Mouse (Mus musculus): ENCODE data around the gene Uap1l1. TPM values are rescaled to one million over a fixed set of nuclear protein-coding genes. Genes with fewer than 3 reads are reported as not detected.

Uap1l1 gene
- polyA plus RNA-seq, 1 experiment from 2014 or later, result 17.8 TPM

DNA sequence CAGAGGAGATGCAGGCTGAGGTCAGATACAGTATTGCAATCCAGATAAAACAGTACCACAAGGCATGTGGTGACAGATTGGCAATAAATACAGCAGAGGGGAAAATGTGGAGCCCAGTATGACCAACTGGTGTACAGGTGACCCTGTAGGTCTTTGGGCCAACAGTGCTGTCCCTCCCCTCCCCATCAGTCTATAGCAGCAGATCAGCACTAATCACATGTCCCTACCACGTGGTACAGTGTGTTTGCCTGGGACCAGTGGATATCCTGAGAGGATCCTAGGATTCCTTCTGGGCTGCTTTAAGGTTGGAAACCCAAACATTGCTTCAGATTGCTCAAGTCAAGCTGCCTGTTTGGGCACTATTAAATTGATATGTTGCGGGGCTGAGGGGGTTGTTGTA lies 31.9 kb downstream of the Uap1l1 start:
- 76% methylated on average over 2 of the region's 2 CpGs for WGBS
- Histone ChIP-seq H3K4me2 (peak overlapping the region; percentile 97), H3K27me3 (replicated peaks; ENCODE audit: control insufficient read depth, insufficient read depth, low read length) (no peaks in the 10 kb centered on the region), H3K9ac (ENCODE audit: low read depth, low read length) (peak overlapping the region; percentile 91), H3K4me1 (replicated peaks; ENCODE audit: control insufficient read depth, insufficient read depth, low read length) (peaks cover 13% of the 10 kb centered on the region), H3K36me3 (ENCODE audit: control insufficient read depth, insufficient read depth, low read length) (peaks cover 26% of the 10 kb centered on the region), H3K27ac (ENCODE audit: low read depth, low read length) (no peak overlapping the region), H3K9me3 (ENCODE audit: control insufficient read depth, low read length) (no peaks in the 10 kb centered on the region), H3K4me3 (ENCODE audit: low read depth, low read length) (peak overlapping the region; percentile 88)
- ATAC-seq (replicated peaks; ENCODE audit: low FRiP score), result no peak
- no peak for DNase-seq (ENCODE audit: low spot score)

DNA sequence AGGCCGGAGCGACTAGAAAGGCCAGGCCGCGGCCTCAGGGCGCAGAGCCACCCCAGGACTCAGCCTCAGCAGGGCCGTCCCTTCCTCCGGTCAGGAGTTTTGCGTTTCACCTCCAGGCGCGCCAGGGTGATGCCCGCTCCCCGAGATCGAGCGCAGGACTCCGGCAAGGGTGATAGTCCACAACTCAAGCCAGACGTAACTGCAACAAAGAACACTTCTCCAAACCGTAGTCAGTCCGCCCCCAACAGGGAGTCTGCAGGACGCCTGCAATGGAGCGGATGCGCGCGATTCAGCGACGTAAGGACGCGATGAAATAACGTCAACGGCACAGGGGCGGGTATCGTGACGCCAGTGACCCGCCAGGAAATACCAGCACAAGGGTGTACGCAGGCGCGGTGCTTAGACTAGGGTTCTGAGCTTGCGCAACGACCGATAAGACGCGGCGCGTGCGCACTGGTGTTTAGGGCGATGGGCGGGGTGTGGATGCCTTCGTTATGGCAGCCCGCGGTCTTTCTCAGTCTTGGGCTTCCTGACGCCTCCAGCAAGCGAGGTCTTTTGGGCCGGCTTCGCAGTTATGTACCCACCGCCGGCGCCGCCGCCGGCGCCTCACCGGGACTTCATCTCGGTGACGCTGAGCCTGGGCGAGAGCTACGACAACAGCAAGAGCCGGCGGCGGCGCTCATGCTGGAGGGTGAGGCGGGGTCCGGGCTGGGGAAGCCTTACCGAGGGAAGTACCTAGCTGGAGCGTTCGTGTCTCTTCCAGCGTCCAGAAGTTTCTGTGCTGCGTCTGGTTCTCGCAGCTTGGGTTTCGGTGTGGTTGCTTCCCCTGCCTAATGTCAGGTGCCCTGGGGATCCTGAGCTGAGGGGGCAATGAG lies 33.0 kb downstream of the Uap1l1 start, which contains the start of gene Man1b1:
TSS of gene Man1b1 (plus strand) at position 53 of the 875 bp plus-strand sequence.
- WGBS, result under 1% methylated on average over 78 of the region's 78 CpGs
- Histone ChIP-seq H3K9me3 (ENCODE audit: control insufficient read depth, low read length) (no peaks in the 10 kb centered on the region), H3K4me2 (peak within 1 kb of the TSS; percentile 97), H3K9ac (ENCODE audit: low read depth, low read length) (peak within 1 kb of the TSS; percentile 91), H3K36me3 (ENCODE audit: control insufficient read depth, insufficient read depth, low read length) (peaks cover 21% of the 10 kb centered on the region), H3K27me3 (replicated peaks; ENCODE audit: control insufficient read depth, insufficient read depth, low read length) (no peaks in the 10 kb centered on the region), H3K4me1 (replicated peaks; ENCODE audit: control insufficient read depth, insufficient read depth, low read length) (peaks cover 13% of the 10 kb centered on the region), H3K27ac (ENCODE audit: low read depth, low read length) (peak within 1 kb of the TSS; percentile 84), H3K4me3 (ENCODE audit: low read depth, low read length) (peak within 1 kb of the TSS; percentile 88)
- peak; percentile 97 for ATAC-seq (replicated peaks; ENCODE audit: low FRiP score)
- peak; percentile 98 for DNase-seq (ENCODE audit: low spot score)

- peak overlapping the region; percentile 88 for H3K4me3 ChIP-seq (ENCODE audit: low read depth, low read length)
- peak overlapping the region; percentile 75 for H3K4me2 ChIP-seq
- no peaks in the 10 kb centered on the region for H3K9me3 ChIP-seq (ENCODE audit: control insufficient read depth, low read length)
- DNase-seq (ENCODE audit: low spot score) (no peak), ATAC-seq (replicated peaks; ENCODE audit: low FRiP score) (no peak)
- peak overlapping the region; percentile 91 for H3K9ac ChIP-seq (ENCODE audit: low read depth, low read length)
- peaks cover 14% of the 10 kb centered on the region for H3K36me3 ChIP-seq (ENCODE audit: control insufficient read depth, insufficient read depth, low read length)
- H3K27ac ChIP-seq (ENCODE audit: low read depth, low read length), result no peak overlapping the region
- H3K4me1 ChIP-seq (replicated peaks; ENCODE audit: control insufficient read depth, insufficient read depth, low read length), result peaks cover 13% of the 10 kb centered on the region
- WGBS, result 45% methylated on average over 9 of the region's 9 CpGs
- H3K27me3 ChIP-seq (replicated peaks; ENCODE audit: control insufficient read depth, insufficient read depth, low read length), result no peaks in the 10 kb centered on the region
Measured at GRCm38 (mm10) chr2:25331470-25331869, 34.0 kb downstream of the Uap1l1 start.

DNA sequence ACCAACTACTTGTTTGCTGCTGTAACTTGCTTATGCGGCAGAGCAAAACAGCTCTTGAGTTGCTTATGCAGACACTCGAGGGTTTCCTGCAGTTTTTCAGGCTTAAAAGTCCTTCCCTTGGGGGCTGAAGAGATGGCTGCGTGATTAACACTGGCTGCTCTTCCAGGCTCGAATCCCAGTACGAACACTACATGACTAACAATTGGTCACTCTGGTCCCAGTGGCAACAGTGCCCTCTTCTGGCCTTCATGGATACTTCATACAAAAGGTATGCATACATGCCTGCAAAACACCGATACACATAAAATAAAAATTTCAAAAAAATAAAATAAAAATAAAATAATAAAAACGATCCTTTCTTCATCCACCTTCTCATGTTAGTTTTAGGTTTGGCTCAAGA lies 37.0 kb downstream of the Uap1l1 start:
- H3K36me3 ChIP-seq (ENCODE audit: control insufficient read depth, insufficient read depth, low read length), result no peaks in the 10 kb centered on the region
- DNase-seq (ENCODE audit: low spot score) (no peak), ATAC-seq (replicated peaks; ENCODE audit: low FRiP score) (no peak)
- no peak overlapping the region for H3K27ac ChIP-seq (ENCODE audit: low read depth, low read length)
- peaks cover 9% of the 10 kb centered on the region for H3K4me1 ChIP-seq (replicated peaks; ENCODE audit: control insufficient read depth, insufficient read depth, low read length)
- no peaks in the 10 kb centered on the region for H3K27me3 ChIP-seq (replicated peaks; ENCODE audit: control insufficient read depth, insufficient read depth, low read length)
- 36% methylated on average over 7 of the region's 7 CpGs for WGBS
- H3K9ac ChIP-seq (ENCODE audit: low read depth, low read length), result no peak overlapping the region
- H3K4me2 ChIP-seq, result no peak overlapping the region
- H3K9me3 ChIP-seq (ENCODE audit: control insufficient read depth, low read length), result no peaks in the 10 kb centered on the region
- no peak overlapping the region for H3K4me3 ChIP-seq (ENCODE audit: low read depth, low read length)

GRCm38 (mm10) chr2:25326036-25326435 lies 39.4 kb downstream of the Uap1l1 start:
- peaks cover 9% of the 10 kb centered on the region; the same call in 1 of the 2 replicates for H3K27me3 ChIP-seq (replicated peaks; ENCODE audit: control insufficient read depth, insufficient read depth, low read length)
- no peak overlapping the region for H3K4me2 ChIP-seq
- H3K9me3 ChIP-seq (ENCODE audit: control insufficient read depth, low read length), result no peaks in the 10 kb centered on the region
- 69% methylated on average over 2 of the region's 2 CpGs for whole genome bisulfite sequencing
- DNase-seq (ENCODE audit: low spot score) (no peak), ATAC-seq (replicated peaks; ENCODE audit: low FRiP score) (no peak)
- no peak overlapping the region for H3K4me3 ChIP-seq (ENCODE audit: low read depth, low read length)
- H3K27ac ChIP-seq (ENCODE audit: low read depth, low read length), result no peak overlapping the region
- no peak overlapping the region for H3K9ac ChIP-seq (ENCODE audit: low read depth, low read length)
- H3K36me3 ChIP-seq (ENCODE audit: control insufficient read depth, insufficient read depth, low read length), result no peaks in the 10 kb centered on the region
- peaks cover under 1% of the 10 kb centered on the region for H3K4me1 ChIP-seq (replicated peaks; ENCODE audit: control insufficient read depth, insufficient read depth, low read length)

GRCm38 (mm10) chr2:25320084-25320483 lies 45.4 kb downstream of the Uap1l1 start:
- H3K36me3 ChIP-seq (ENCODE audit: control insufficient read depth, insufficient read depth, low read length), result no peaks in the 10 kb centered on the region
- ATAC-seq (replicated peaks; ENCODE audit: low FRiP score), result no peak
- H3K4me2 ChIP-seq, result no peak overlapping the region
- H3K27me3 ChIP-seq (replicated peaks; ENCODE audit: control insufficient read depth, insufficient read depth, low read length), result peaks cover 58% of the 10 kb centered on the region
- H3K9ac ChIP-seq (ENCODE audit: low read depth, low read length), result no peak overlapping the region
- no peak overlapping the region for H3K27ac ChIP-seq (ENCODE audit: low read depth, low read length)
- no peak for DNase-seq (ENCODE audit: low spot score)
- no peak overlapping the region for H3K4me3 ChIP-seq (ENCODE audit: low read depth, low read length)
- no peaks in the 10 kb centered on the region for H3K9me3 ChIP-seq (ENCODE audit: control insufficient read depth, low read length)
- H3K4me1 ChIP-seq (replicated peaks; ENCODE audit: control insufficient read depth, insufficient read depth, low read length), result no peaks in the 10 kb centered on the region
- WGBS, result 31% methylated on average over 2 of the region's 2 CpGs

DNA sequence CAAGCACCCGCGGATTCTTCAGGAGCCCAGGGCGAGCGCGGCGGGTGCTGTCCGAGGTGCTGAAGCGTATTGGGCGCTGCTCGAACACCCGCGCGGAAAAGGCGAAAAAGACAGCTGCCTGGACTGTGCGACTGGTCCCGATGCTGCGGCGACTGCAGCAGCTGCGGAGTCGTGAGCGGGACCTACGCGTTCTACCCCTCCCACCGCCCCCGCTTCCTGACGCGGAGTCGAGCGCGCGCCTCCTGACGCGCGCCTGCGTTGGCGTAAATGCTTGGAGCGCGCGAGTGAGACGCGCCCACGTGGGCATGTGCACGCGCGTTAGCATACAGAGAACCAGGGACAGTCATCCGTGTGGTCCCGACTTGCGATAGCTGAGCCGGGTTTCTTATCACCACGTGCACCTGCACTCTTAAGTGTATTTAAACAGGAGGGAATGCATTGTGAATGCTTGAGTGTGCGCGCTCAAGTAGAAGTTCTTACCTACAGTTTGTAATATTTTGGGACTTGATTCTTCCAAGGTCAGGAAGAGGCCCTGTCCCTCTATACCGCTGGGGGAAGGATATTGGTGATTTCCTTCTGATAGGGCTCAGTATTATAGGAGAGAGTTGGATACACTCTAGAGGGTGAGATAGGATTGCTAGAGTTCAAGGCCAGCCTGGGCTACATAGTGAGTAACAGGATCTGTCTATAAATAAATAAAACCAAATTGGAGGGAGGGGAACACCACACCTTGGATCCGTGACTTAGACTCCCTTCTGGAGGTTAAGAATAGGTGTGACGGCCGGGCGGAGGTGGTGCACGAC lies 46.3 kb downstream of the Uap1l1 start, which contains the start of gene Grin1:
TSS of gene Grin1 (minus strand) at position 217 of the 803 bp plus-strand sequence.
- Histone ChIP-seq H3K4me1 (replicated peaks; ENCODE audit: control insufficient read depth, insufficient read depth, low read length) (no peaks in the 10 kb centered on the region), H3K9me3 (ENCODE audit: control insufficient read depth, low read length) (no peaks in the 10 kb centered on the region), H3K27ac (ENCODE audit: low read depth, low read length) (no peak within 1 kb of the TSS), H3K4me2 (peak within 1 kb of the TSS; percentile 58), H3K27me3 (replicated peaks; ENCODE audit: control insufficient read depth, insufficient read depth, low read length) (peaks cover 58% of the 10 kb centered on the region), H3K36me3 (ENCODE audit: control insufficient read depth, insufficient read depth, low read length) (no peaks in the 10 kb centered on the region), H3K4me3 (ENCODE audit: low read depth, low read length) (peak within 1 kb of the TSS; percentile 34), H3K9ac (ENCODE audit: low read depth, low read length) (no peak within 1 kb of the TSS)
- WGBS, result 10% methylated on average over 58 of the region's 58 CpGs
- peak; percentile 47 for ATAC-seq (replicated peaks; ENCODE audit: low FRiP score)
- peak; percentile 80 for DNase-seq (ENCODE audit: low spot score)

- no peak for ATAC-seq (replicated peaks; ENCODE audit: low FRiP score)
- peaks cover 65% of the 10 kb centered on the region for H3K27me3 ChIP-seq (replicated peaks; ENCODE audit: control insufficient read depth, insufficient read depth, low read length)
- H3K9ac ChIP-seq (ENCODE audit: low read depth, low read length), result no peak overlapping the region
- DNase-seq (ENCODE audit: low spot score), result no peak
- peak overlapping the region; percentile 34 for H3K4me3 ChIP-seq (ENCODE audit: low read depth, low read length)
- no peaks in the 10 kb centered on the region for H3K4me1 ChIP-seq (replicated peaks; ENCODE audit: control insufficient read depth, insufficient read depth, low read length)
- no peaks in the 10 kb centered on the region for H3K9me3 ChIP-seq (ENCODE audit: control insufficient read depth, low read length)
- H3K36me3 ChIP-seq (ENCODE audit: control insufficient read depth, insufficient read depth, low read length), result no peaks in the 10 kb centered on the region
- WGBS, result 7% methylated on average over 31 of the region's 31 CpGs
- H3K27ac ChIP-seq (ENCODE audit: low read depth, low read length), result no peak overlapping the region
- H3K4me2 ChIP-seq, result peak overlapping the region; percentile 58
Measured at GRCm38 (mm10) chr2:25318119-25318966, 47.1 kb downstream of the Uap1l1 start.
